7 mouse cellular contexts compared by ENCODE assay signal in genomic region chr2:90624339-90624738, GRCm38 (mm10). TPM values are rescaled to one million over a fixed set of nuclear protein-coding genes. Genes with fewer than 3 reads are reported as not detected.
A peak's percentile ranks its signal among the peaks of the same experiment; 100 is the strongest.
DNase-seq lines count a peak whose midpoint lies in the region; ATAC-seq and TF ChIP-seq lines count a peak whose summit lies in the region.

No protein-coding gene starts in this region.

- H3K27ac ChIP-seq in kidney, embryonic 14.5 days (ENCODE audit: low read depth, low read length) = no peak overlapping the region
- H3K27ac ChIP-seq in midbrain, postnatal 0 days (ENCODE audit: low read depth, low read length) = no peak overlapping the region

- H3K9ac ChIP-seq in kidney, embryonic 14.5 days (ENCODE audit: low read depth, low read length) = no peak overlapping the region
- no peak overlapping the region for H3K9ac ChIP-seq in midbrain, postnatal 0 days (replicated peaks; ENCODE audit: low read length, poor library complexity, severe bottlenecking)

- no peak overlapping the region for H3K4me2 ChIP-seq in kidney, embryonic 14.5 days (replicated peaks; ENCODE audit: low read depth, low read length)
- H3K4me2 ChIP-seq in midbrain, postnatal 0 days (ENCODE audit: low read depth, low read length, poor library complexity, severe bottlenecking) = no peak overlapping the region

- H3K9me3 ChIP-seq in kidney, embryonic 14.5 days (ENCODE audit: control insufficient read depth, low read length) = no peaks in the 10 kb centered on the region
- H3K9me3 ChIP-seq in midbrain, postnatal 0 days (ENCODE audit: low read length) = no peaks in the 10 kb centered on the region

- peak; percentile 39; the same call in 1 of the 2 replicates for ATAC-seq in kidney, embryonic 14.5 days (ENCODE audit: low FRiP score, low TSS enrichment)
- no peak for ATAC-seq in midbrain, postnatal 0 days (ENCODE audit: low FRiP score)

- peak; percentile 9 for DNase-seq in retina, postnatal 1 day
- no peak for DNase-seq in retina, embryonic 14.5 days (ENCODE audit: low spot score)
- DNase-seq in cerebellum, adult 9-10 months = peak; percentile 37
- DNase-seq in midbrain, postnatal 0 days (ENCODE audit: low spot score) = peak; percentile 62
- DNase-seq in layer of hippocampus, adult 18-20 months (ENCODE audit: low spot score in 2 of 2) = no peak
- DNase-seq in layer of hippocampus, adult 9-11 months = no peak

- H3K4me1 ChIP-seq in kidney, embryonic 14.5 days (ENCODE audit: control insufficient read depth, insufficient read depth, low read length) = no peaks in the 10 kb centered on the region
- no peaks in the 10 kb centered on the region for H3K4me1 ChIP-seq in midbrain, postnatal 0 days (ENCODE audit: insufficient read depth, low read length)

- H3K27me3 ChIP-seq in kidney, embryonic 14.5 days (ENCODE audit: control insufficient read depth, insufficient read depth, low read length) = no peaks in the 10 kb centered on the region
- H3K27me3 ChIP-seq in midbrain, postnatal 0 days (ENCODE audit: insufficient read depth, low read length) = no peaks in the 10 kb centered on the region

- TF ChIP-seq CTCF in midbrain, postnatal 0 days (IDR thresholded peaks at IDR 0.05) = no peak

- H3K4me3 ChIP-seq in kidney, embryonic 14.5 days (ENCODE audit: low read length) = no peak overlapping the region
- H3K4me3 ChIP-seq in midbrain, postnatal 0 days (ENCODE audit: low read depth, low read length) = no peak overlapping the region

- WGBS in kidney, embryonic 14.5 days = 45% methylated on average over 4 of the region's 4 CpGs
- WGBS in midbrain, postnatal 0 days = 31% methylated on average over 4 of the region's 4 CpGs

- H3K36me3 ChIP-seq in kidney, embryonic 14.5 days (ENCODE audit: control insufficient read depth, insufficient read depth, low read length) = no peaks in the 10 kb centered on the region
- H3K36me3 ChIP-seq in midbrain, postnatal 0 days (ENCODE audit: insufficient read depth, low read length) = no peaks in the 10 kb centered on the region

RNA-seq across cellular contexts. Expression of gene Ptprj, which starts 43.9 kb away (rescaled TPM):
- polyA plus RNA-seq in kidney, embryonic 14.5 days (2014; fragmentation: Nextera tagmentation; extraction: Ambion mirVana) = 7.6 and 10.8 TPM in 2 replicates
- total RNA-seq in midbrain, postnatal 0 days (2014; rRNA removed) = 36.6 and 39.7 TPM in 2 replicates
- 3.7 and 4.3 TPM in 2 replicates for polyA plus RNA-seq in midbrain, postnatal 0 days (2015; fragmentation: Nextera tagmentation; extraction: Ambion mirVana)
- 100 to 1,000 TPM; 114 TPM for total RNA-seq in layer of hippocampus, adult 18-20 months (2021)

RNA-seq across cellular contexts. Expression of gene Nup160, which starts 52.7 kb away (rescaled TPM):
- 34.8 and 68.0 TPM in 2 replicates for polyA plus RNA-seq in kidney, embryonic 14.5 days (2014; fragmentation: Nextera tagmentation; extraction: Ambion mirVana)
- total RNA-seq in midbrain, postnatal 0 days (2014; rRNA removed) = 16.2 and 20.9 TPM in 2 replicates
- 10.7 and 11.2 TPM in 2 replicates for polyA plus RNA-seq in midbrain, postnatal 0 days (2015; fragmentation: Nextera tagmentation; extraction: Ambion mirVana)
- 10 to 100 TPM; 11.5 to 17.4 TPM for total RNA-seq in layer of hippocampus, adult 18-20 months (2021)

Comparison
In these comparisons a context has a peak if more than half of its experiments do, and no peak if none do; other contexts are left out.
1. DNase-seq: peak in retina, postnatal 1 day (single experiment), cerebellum, adult 9-10 months (single experiment) and midbrain, postnatal 0 days (single experiment); none in retina, embryonic 14.5 days (single experiment), layer of hippocampus, adult 18-20 months (0 of 2) and layer of hippocampus, adult 9-11 months (single experiment).